Mouse (Mus musculus) cortical plate, adult 2 months (tissue): Measurements from ENCODE around the gene Plekhg5. TPM values are rescaled to one million over a fixed set of nuclear protein-coding genes. Genes with fewer than 3 reads are reported as not detected.

Experiments
- H3K27ac ChIP-seq: fragments of 200-500 bp; 2 replicates; pipeline ENCODE4 v1.5.1; 2012; ENCODE audit warnings: low read length, control low read depth, inconsistent platforms; ENCODE audit not compliant: insufficient read depth
- H3K4me1 ChIP-seq: fragments of 200-500 bp; 2 replicates; pipeline ENCODE4 v1.6.1; 2011; ENCODE audit warnings: low read length; ENCODE audit not compliant: control insufficient read depth, insufficient read depth
- H3K4me3 ChIP-seq: fragments of 200-500 bp; 2 replicates; pipeline ENCODE4 v1.5.1; 2011; ENCODE audit warnings: mild to moderate bottlenecking, low read length, control low read depth; ENCODE audit not compliant: insufficient read depth
- CTCF ChIP-seq: fragments of 200-500 bp; IDR thresholded peaks from 2 replicates; pipeline ENCODE4 v1.5.1; 2011; ENCODE audit warnings: mild to moderate bottlenecking, control low read depth, low read length; ENCODE audit not compliant: insufficient read depth; ENCODE audit errors: extremely low read depth
- POLR2A ChIP-seq: fragments of 200-500 bp; IDR thresholded peaks from 2 replicates; pipeline ENCODE4 v1.6.1; 2011; ENCODE audit warnings: mild to moderate bottlenecking, low read length, control low read depth; ENCODE audit not compliant: insufficient read depth; ENCODE audit errors: extremely low read depth
- polyA plus RNA-seq: library from polyadenylated mRNA; depleted of rRNA; stranded (reverse); fragments of >200 nt; gene quantifications from 2 replicates; pipeline ENCODE4 v1.2.3, GENCODE M21; 2012

Plekhg5 gene
- polyA plus RNA-seq, 1 experiment = 59.9 TPM

DNA sequence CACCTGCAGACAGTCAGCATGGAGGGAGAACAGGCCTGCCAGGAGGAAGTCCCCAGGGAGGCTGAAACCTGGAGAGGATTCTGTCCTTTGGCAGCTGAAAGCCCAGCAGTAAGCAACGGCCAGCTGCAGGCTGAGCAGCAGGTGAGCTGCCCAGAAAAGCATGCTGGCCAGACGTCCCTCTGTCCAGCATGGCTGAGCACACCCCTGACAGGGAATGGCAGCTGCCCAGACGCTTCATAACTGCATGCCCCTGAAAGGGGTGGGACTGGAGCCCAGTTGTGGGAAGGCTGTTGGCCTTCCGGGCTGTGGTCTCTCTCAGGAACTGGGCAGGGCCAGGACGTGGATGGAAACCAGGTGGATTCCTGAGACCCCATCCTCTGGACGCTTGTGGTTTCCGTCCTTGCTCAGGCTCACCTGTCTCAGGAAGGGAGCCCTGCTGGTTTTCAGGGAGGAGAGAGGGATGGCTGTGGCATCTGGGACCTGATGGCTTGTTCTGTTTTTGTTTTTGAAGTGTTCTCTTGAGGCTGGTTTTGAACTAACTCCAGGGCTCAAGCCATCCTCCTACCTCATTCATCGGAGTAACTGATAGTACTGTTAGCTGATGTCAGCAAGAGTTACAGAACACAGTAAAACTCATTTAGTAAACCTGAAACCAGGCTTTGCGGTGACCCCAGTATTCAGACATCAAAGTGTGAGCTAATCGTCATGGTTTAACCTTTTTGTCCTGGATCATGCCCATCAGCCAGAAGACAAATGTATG lies 33.9 kb upstream of the Plekhg5 start, which contains the start of gene Tas1r1:
Tas1r1 (minus strand) TSS at position 344 of the 760 bp plus-strand sequence.
- Histone ChIP-seq H3K4me1 (peaks cover 2% of the 10 kb centered on the region; the same call in 1 of the 2 replicates), H3K4me3 (peak within 1 kb of the TSS; percentile 71), H3K27ac (no peak within 1 kb of the TSS)
- no peak for TF ChIP-seq CTCF
- no peak for TF ChIP-seq POLR2A

GRCm38 (mm10) chr4:152038985-152039830 lies 33.1 kb upstream of the Plekhg5 start, which contains the start of gene Nol9:
Gene Nol9, plus strand, starts transcription at chr4:152039321.
- peak within 1 kb of the TSS; percentile 71 for H3K4me3 ChIP-seq
- TF ChIP-seq POLR2A = peak; percentile 54; the same call in 1 of the 2 replicates
- TF ChIP-seq CTCF = peak; percentile 69
- H3K27ac ChIP-seq = no peak within 1 kb of the TSS
- H3K4me1 ChIP-seq = peaks cover 2% of the 10 kb centered on the region; the same call in 1 of the 2 replicates

- TF ChIP-seq CTCF = no peak
- H3K27ac ChIP-seq = no peak overlapping the region
These were observed 32.4 kb upstream of the Plekhg5 start for GRCm38 (mm10) chr4:152039831-152040310.

GRCm38 (mm10) chr4:152041924-152042641 lies 30.2 kb upstream of the Plekhg5 start:
- Histone ChIP-seq H3K4me1 (peaks cover 2% of the 10 kb centered on the region; the same call in 1 of the 2 replicates), H3K27ac (no peak overlapping the region), H3K4me3 (no peak overlapping the region)
- TF ChIP-seq CTCF (no peak), POLR2A (no peak)

More at GRCm38 (mm10) chr4:152039831-152040310, 32.4 kb upstream of the Plekhg5 start:
- Histone ChIP-seq H3K4me1 (peaks cover 2% of the 10 kb centered on the region; the same call in 1 of the 2 replicates), H3K4me3 (peak overlapping the region; percentile 71)

- H3K4me1 ChIP-seq = peaks cover 2% of the 10 kb centered on the region; the same call in 1 of the 2 replicates
- H3K4me3 ChIP-seq = no peak overlapping the region
- H3K27ac ChIP-seq = no peak overlapping the region
These were observed 29.1 kb upstream of the Plekhg5 start for GRCm38 (mm10) chr4:152043171-152043570.

DNA sequence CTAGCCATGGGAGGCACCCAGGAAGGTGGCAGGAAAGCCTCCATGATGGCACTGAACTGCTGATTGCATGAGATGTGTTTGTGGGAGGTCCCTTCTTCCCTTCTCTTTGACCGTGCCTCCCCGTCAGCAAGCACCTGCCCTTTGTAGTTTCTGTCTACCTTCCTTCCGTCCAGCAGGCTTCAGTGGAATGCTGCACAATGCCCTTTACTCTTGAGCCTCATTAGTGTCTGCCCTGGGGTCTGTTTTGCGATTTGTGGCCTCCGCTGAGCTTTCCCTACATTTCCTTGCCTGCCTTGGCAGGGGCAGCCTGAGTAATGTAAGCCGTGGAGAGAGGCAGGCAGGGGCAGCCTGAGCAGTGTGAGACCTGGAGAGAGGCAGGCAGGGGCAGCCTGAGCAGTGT lies 27.7 kb upstream of the Plekhg5 start:
- no peak for TF ChIP-seq POLR2A
- TF ChIP-seq CTCF = no peak
- peaks cover 2% of the 10 kb centered on the region; the same call in 1 of the 2 replicates for H3K4me1 ChIP-seq

More at GRCm38 (mm10) chr4:152043171-152043570, 29.1 kb upstream of the Plekhg5 start:
- TF ChIP-seq CTCF = no peak
- no peak for TF ChIP-seq POLR2A

DNA sequence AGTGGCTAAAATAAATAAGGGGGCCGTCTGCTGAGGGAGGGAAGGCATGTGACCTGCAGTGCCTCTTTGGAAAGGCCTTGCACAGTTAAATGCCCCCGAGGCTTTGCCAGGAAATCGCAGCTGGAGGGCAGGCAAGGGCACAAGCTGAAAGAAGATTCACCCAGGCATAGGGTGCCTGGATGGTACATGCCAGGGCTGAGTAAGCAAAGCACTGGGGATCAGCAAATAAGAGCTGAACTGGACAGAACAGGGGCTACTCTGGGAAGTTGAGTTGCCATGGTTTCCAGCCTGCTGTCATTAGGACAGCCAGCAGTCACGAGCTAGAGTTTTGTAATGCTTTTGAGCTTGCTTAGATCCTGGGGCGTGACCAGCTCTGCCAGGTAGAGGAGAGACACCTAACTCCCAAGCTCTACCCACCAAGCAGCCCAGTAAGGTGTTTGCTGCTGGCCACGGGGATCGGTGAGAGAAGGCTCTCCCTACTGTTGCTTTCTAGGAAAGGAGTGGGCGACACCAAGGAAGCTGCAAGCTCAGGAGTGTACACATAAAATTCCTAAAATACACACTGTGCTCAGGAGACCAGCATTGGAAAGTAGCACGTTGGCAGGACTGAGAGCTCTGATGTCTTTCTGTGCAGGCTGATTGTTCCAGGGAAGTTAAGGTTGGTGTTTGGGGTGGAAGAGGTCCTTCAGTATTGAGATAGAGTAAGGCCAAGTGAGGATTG lies 9.7 kb upstream of the Plekhg5 start:
- TF ChIP-seq CTCF (no peak), POLR2A (no peak)
- no peak overlapping the region for H3K27ac ChIP-seq
- 0 out of 2 replicates have a peak, but pooled peaks cover 2% of the 10 kb centered on the region for H3K4me1 ChIP-seq
- H3K4me3 ChIP-seq = no peak overlapping the region

More for the DNA sequence above, 27.7 kb upstream of the Plekhg5 start:
- no peak overlapping the region for H3K27ac ChIP-seq
- H3K4me3 ChIP-seq = no peak overlapping the region

GRCm38 (mm10) chr4:152067280-152067679 lies 5.0 kb upstream of the Plekhg5 start:
- TF ChIP-seq POLR2A = no peak
- TF ChIP-seq CTCF = no peak
- Histone ChIP-seq H3K27ac (no peak overlapping the region), H3K4me3 (no peak overlapping the region), H3K4me1 (0 out of 2 replicates have a peak, but pooled peaks cover 2% of the 10 kb centered on the region)
